Mouse (Mus musculus) G1E (cell line): ENCODE measurements around the gene Dnah2. TPM values are rescaled to one million over a fixed set of nuclear protein-coding genes. Genes with fewer than 3 reads are reported as not detected.

Experiments used
- ATAC-seq: 2 replicates; pipeline ENCODE4 v1.8.0; 2016; ENCODE audit warnings: mild to moderate bottlenecking; ENCODE audit not compliant: insufficient number of reproducible peaks, poor library complexity, low FRiP score, severe bottlenecking; ENCODE audit errors: extremely low read depth
- DNase-seq: peaks from one replicate; pipeline ENCODE4 v3.0.0; 2012; ENCODE audit warnings: low spot score
- H3K27me3 ChIP-seq: 2 replicates; pipeline ENCODE4 v1.6.1; 2012; ENCODE audit warnings: mild to moderate bottlenecking, low read length, inconsistent platforms; ENCODE audit not compliant: insufficient read depth
- H3K36me3 ChIP-seq: replicated peaks from 2 replicates; pipeline ENCODE3; 2012; ENCODE audit warnings: mild to moderate bottlenecking, inconsistent platforms
- H3K4me1 ChIP-seq: 2 replicates; pipeline ENCODE4 v1.6.1; 2012; ENCODE audit warnings: low read depth, low read length, inconsistent platforms, mixed read lengths; ENCODE audit not compliant: insufficient read depth
- H3K4me3 ChIP-seq: 2 replicates; pipeline ENCODE4 v1.5.1; 2012; ENCODE audit warnings: low read depth, mild to moderate bottlenecking, inconsistent platforms, low read length, moderate library complexity, mixed read lengths
- H3K9me3 ChIP-seq: replicated peaks from 2 replicates; pipeline ENCODE4 v1.6.1; 2012; ENCODE audit warnings: inconsistent platforms
- CTCF ChIP-seq: IDR thresholded peaks from 2 replicates; pipeline ENCODE4 v1.5.1; 2012; ENCODE audit warnings: low read depth, low read length, inconsistent platforms, mixed read lengths
- GATA1 ChIP-seq: IDR thresholded peaks from 2 replicates; pipeline ENCODE4 v1.6.1; 2012; ENCODE audit warnings: borderline replicate concordance, low read length, inconsistent platforms, mixed read lengths
- GATA2 ChIP-seq: IDR thresholded peaks from 2 replicates; pipeline ENCODE4 v1.6.1; 2012; ENCODE audit warnings: low read depth, low read length, inconsistent platforms, borderline replicate concordance
- POLR2AphosphoS5 ChIP-seq: IDR thresholded peaks from 2 replicates; pipeline ENCODE4 v1.6.1; 2012; ENCODE audit warnings: low read depth, low read length, inconsistent platforms; ENCODE audit not compliant: insufficient replicate concordance
- TAL1 ChIP-seq: conservative IDR thresholded peaks from 2 replicates; pipeline ENCODE4 v1.6.1; 2012; ENCODE audit warnings: low read depth, low read length, inconsistent platforms, mixed read lengths
- polyA plus RNA-seq: library from polyadenylated mRNA; stranded (reverse); fragments of >175 nt; gene quantifications from 2 replicates; pipeline ENCODE4 v1.2.3, GENCODE M21; 2012
- total RNA-seq, 2 experiments: library from RNA; stranded (forward) in 1 of 2; stranded (reverse) in 1 of 2; fragments of 200-1000 nt in 1 of 2; fragments of >200 nt in 1 of 2; fragmentation: Nextera tagmentation in 1 of 2; gene quantifications; 2 replicates each; pipeline ENCODE4 v1.2.3; 2014 to 2017

The Dnah2 gene
- total RNA-seq (2014; fragmentation: Nextera tagmentation) (0.73 and 1.1 TPM in 2 replicates), total RNA-seq (2017) (2.6 and 3.2 TPM in 2 replicates), polyA plus RNA-seq (0.06 and 0.13 TPM in 2 replicates)

DNA sequence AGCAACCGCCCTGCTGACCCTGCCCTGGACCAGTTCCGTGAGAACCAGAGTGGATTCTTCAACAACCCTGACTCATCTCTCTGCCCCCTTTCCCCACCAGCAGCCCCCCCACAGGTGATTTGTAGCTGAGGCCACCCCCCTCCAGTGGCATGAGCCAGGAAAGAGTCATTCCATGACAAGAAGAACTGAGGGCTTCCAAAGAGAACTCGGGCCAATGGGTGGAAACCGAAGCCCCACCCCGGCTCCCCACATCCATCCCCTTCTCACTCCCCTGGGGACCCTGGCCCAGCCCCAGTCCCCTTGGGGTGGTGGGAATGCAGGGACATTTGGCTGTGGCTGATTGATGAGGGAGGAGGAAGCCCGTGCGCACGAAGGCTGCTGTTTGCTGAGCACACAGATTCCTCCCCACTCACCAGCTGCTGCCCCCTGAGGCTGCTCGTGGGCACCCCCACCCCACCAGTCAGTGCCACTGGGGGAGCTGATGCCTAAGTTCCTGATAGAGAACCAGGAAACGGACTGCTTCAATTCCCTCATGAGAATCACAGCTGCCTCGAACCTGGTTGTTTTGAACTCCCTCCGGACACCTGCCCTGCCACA lies at the start of gene Dnah2:
Gene Dnah2, minus strand, starts transcription at position 51 of the 597 bp plus-strand sequence.
- ATAC-seq (no peak), DNase-seq (no peak)
- Histone ChIP-seq H3K4me1 (peaks cover 20% of the 10 kb centered on the region), H3K36me3 (no peaks in the 10 kb centered on the region), H3K9me3 (no peaks in the 10 kb centered on the region), H3K27me3 (peaks cover 86% of the 10 kb centered on the region), H3K4me3 (no peak within 1 kb of the TSS)
- no peak for TF ChIP-seq TAL1
- no peak for TF ChIP-seq CTCF
- TF ChIP-seq GATA1, result no peak
- TF ChIP-seq POLR2AphosphoS5, result no peak

DNA sequence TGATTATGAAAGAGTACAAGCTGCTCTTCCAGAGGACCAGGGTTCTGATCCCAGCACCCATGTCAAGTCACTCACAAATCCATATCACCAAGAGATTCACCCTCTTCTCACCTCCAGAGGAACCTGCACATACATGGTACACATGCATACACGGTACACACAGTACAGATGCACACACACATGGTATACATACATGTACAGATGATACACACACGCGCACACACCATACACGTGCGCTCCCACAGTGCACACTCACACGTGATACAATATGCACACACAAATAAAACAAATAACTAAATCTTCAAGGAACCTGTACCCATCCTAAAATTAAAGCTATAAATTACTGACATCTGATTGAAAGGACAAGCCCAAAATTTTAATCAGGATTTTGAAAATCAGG lies 45.9 kb upstream of the Dnah2 start:
- Histone ChIP-seq H3K36me3 (peaks cover 66% of the 10 kb centered on the region), H3K27me3 (no peaks in the 10 kb centered on the region), H3K4me1 (peaks cover 46% of the 10 kb centered on the region), H3K9me3 (no peaks in the 10 kb centered on the region), H3K4me3 (no peak overlapping the region)
- TF ChIP-seq CTCF, result no peak
- TF ChIP-seq GATA2, result no peak
- no peak for TF ChIP-seq POLR2AphosphoS5
- TF ChIP-seq TAL1, result no peak
- no peak for TF ChIP-seq GATA1
- ATAC-seq, result no peak
- no peak for DNase-seq

DNA sequence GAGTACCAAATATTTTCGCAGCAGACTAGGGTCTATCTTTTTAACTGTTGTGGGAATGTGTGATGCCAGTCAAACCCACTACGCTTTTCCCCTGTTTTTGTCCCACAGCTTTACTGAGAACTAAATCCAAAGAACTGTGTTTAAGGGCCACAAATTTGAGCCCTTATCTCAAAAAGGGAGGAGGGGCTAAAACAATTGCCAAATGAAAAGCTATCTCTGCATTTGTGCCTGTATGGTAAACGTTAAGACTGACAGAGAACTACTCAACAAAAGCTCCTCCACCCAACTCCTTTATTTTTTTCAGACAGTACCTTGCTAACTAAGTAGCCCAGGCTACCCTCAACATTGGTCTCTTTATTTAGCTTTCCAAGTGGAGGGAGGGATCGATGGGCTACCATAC lies 43.9 kb upstream of the Dnah2 start:
- H3K27me3 ChIP-seq, result no peaks in the 10 kb centered on the region
- DNase-seq (no peak), ATAC-seq (no peak)
- no peak overlapping the region for H3K4me3 ChIP-seq
- no peaks in the 10 kb centered on the region for H3K9me3 ChIP-seq
- peaks cover 53% of the 10 kb centered on the region for H3K4me1 ChIP-seq
- no peak for TF ChIP-seq GATA2
- TF ChIP-seq POLR2AphosphoS5, result no peak
- TF ChIP-seq CTCF, result no peak
- no peak for TF ChIP-seq GATA1
- no peak for TF ChIP-seq TAL1
- H3K36me3 ChIP-seq, result peaks cover 78% of the 10 kb centered on the region

DNA sequence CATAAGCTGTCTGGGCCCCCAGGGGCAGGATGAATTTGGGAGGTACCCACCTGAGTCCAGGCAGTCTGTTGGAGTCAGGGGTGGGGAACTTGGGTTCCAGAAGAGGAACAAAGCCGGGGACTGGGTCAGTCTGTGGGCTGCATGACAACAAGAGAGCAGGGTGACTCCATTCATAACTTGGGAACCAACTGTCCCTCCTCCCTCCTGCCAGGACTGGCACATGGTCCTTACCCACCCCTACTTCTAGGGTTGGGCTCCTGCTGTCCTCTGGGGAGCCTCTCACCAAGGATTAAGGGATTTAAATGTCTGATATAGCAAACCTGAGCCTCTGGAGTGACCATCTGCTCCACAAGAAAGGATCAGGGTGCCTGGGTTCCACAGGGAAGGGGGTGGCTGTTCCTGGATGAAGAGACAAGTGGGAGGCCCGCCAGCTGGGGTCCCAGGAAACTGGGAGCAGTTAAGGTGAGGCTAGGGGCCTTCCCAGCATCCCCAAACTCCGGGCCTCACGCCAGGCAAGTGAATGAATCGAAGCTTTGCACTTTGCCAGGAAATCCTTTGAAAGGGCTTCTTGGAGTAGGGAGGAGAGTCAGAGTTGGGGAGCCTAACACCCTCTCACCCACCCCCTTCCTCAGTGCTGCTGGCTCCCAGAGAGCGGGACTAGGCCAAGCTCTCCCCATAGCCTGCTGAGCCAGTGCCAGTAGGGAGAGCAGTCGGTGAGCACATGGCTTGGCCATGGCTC lies 43.2 kb upstream of the Dnah2 start:
- no peak for TF ChIP-seq TAL1
- TF ChIP-seq GATA2, result no peak
- no peak for TF ChIP-seq CTCF
- ATAC-seq (no peak), DNase-seq (no peak)
- Histone ChIP-seq H3K27me3 (no peaks in the 10 kb centered on the region), H3K4me3 (no peak overlapping the region), H3K36me3 (peaks cover 80% of the 10 kb centered on the region), H3K9me3 (no peaks in the 10 kb centered on the region), H3K4me1 (peaks cover 60% of the 10 kb centered on the region)

DNA sequence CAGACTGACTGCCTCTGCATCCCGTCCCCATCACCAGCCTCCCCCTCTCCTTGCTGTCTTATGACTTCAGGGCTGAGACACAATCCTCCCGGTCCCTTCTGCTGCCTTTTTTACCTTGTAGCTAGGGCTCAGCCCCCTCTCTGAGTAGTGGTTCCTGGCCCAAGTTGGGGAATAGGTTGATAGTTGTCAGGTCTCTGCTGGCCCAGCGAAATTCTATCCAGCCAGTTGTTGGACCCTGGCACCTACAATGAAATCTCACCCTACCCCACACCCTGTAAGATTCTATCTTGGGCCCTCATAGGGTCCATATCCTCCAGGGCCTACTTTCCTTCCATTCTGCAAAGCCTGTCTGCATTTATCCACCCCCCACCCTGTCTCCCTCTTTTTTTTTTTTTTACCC lies 42.5 kb upstream of the Dnah2 start:
- TF ChIP-seq POLR2AphosphoS5, result no peak
- no peak for TF ChIP-seq CTCF
- TF ChIP-seq TAL1, result no peak
- TF ChIP-seq GATA2, result no peak
- no peak for TF ChIP-seq GATA1
- H3K4me1 ChIP-seq, result peaks cover 67% of the 10 kb centered on the region
- H3K9me3 ChIP-seq, result no peaks in the 10 kb centered on the region
- DNase-seq (no peak), ATAC-seq (no peak)
- H3K4me3 ChIP-seq, result no peak overlapping the region
- H3K27me3 ChIP-seq, result no peaks in the 10 kb centered on the region
- H3K36me3 ChIP-seq, result peaks cover 86% of the 10 kb centered on the region

DNA sequence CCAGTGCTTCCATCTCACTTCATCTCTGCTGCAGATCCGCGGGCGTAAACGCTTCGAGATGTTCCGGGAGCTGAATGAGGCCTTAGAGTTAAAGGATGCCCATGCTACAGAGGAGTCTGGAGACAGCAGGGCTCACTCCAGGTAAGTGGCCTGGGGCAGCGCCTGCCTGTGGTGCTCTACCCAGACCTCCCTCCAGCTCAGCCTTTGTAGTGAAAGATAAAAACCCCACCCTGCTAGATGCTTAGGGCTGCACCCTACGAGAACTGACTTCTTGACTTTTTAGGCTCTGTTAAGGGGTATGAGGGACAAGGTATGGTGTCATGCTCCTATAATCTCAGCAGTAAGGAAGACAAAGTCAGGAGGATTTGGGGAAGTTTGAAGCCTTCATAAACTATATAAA lies 41.7 kb upstream of the Dnah2 start:
- TF ChIP-seq GATA2, result no peak
- TF ChIP-seq TAL1, result no peak
- no peak for TF ChIP-seq POLR2AphosphoS5
- TF ChIP-seq CTCF, result no peak
- no peak for TF ChIP-seq GATA1
- Histone ChIP-seq H3K4me1 (peaks cover 75% of the 10 kb centered on the region), H3K36me3 (peaks cover 89% of the 10 kb centered on the region), H3K9me3 (no peaks in the 10 kb centered on the region), H3K4me3 (no peak overlapping the region), H3K27me3 (no peaks in the 10 kb centered on the region)
- DNase-seq (no peak), ATAC-seq (no peak)
